Mouse (Mus musculus): ENCODE data around the gene Ptprd. TPM values are rescaled to one million over a fixed set of nuclear protein-coding genes. Genes with fewer than 3 reads are reported as not detected.

Ptprd gene
- total and polyA plus RNA-seq, 3 experiments, result not detected

DNA sequence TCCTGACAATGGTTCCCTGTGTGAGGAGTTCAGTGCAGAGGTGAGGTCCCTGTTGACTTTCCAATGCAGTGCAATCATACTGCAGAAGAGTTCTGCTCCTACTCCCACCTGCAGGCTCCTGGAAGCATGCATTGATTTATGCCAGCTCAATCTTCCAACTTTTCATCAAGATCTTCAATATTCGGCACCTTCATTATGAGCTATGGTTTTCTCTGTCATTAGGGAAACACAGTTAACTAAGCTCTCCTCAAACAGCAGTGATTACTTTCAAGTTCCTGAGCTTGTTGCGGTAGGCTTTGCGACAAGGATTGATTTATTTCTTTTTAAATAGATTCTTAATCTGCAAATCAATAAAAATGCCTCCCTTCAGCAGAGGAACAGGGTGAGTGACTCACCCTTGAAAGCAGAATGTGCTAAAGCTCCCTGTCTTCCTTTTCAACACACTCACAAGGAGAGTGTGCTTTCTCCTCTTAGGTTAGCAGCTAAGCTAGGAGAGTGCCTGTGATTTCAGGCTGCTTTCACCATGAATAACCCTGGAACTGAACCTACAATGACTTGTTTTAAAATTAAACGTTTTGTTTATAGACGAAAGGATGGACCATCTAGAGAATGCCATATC, 1298.1 kb downstream of the Ptprd start (continued):
- TF ChIP-seq E2F4 (IDR thresholded peaks at IDR 0.05; ENCODE audit: borderline replicate concordance, low read depth, low read length), result no peak

DNA sequence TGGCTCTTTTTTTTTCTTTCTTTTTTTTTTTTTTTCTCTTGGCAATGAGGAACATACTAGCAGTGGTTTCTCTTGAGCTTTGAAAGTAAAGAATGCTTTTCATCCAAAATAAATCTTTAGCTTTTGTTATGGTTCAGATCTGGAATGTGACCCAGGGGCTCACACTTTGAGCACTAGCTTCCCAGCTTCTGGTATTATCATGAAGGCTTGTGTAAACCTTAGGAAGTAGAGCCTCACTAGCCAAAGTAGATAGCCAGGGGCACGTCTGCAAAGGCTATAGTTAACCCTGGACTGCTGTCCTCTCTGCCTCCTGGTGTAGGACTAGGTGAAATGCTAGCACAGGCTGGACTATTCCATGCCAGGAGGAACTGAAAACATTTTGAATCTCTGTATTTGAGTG, 1310.1 kb downstream of the Ptprd start:
- Histone ChIP-seq H3K27ac (ENCODE audit: control insufficient read depth, low read depth, low read length) (no peak overlapping the region), H3K27me3 (ENCODE audit: control insufficient read depth in 1 of 2, insufficient read depth in 2 of 2, low read length in 2 of 2) (no peaks in the 10 kb centered on the region), H3K79me2 (ENCODE audit: control insufficient read depth, insufficient read depth, low read length, poor library complexity) (no peaks in the 10 kb centered on the region), H3K9me3 (replicated peaks; ENCODE audit: insufficient read depth, low read length) (no peaks in the 10 kb centered on the region), H3K4me1 (ENCODE audit: control insufficient read depth in 1 of 2, insufficient read depth in 2 of 2, low read length in 2 of 2) (no peaks in the 10 kb centered on the region), H3K36me3 (ENCODE audit: control insufficient read depth in 1 of 2, insufficient read depth in 2 of 2, low read length in 2 of 2) (no peaks in the 10 kb centered on the region), H3K9ac (ENCODE audit: control insufficient read depth, low read depth, low read length, poor library complexity, severe bottlenecking) (no peak overlapping the region), H3K4me3 (ENCODE audit: control insufficient read depth in 1 of 2, insufficient read depth in 1 of 2, low read depth in 2 of 2, low read length in 2 of 2) (no peak overlapping the region)
- TF ChIP-seq MEF2A (IDR thresholded peaks at IDR 0.05; ENCODE audit: extremely low read depth, insufficient replicate concordance, low read depth, low read length, poor library complexity, severe bottlenecking) (no peak), BHLHE40 (IDR thresholded peaks at IDR 0.05; ENCODE audit: borderline replicate concordance, low read depth, low read length) (no peak), TCF12 (IDR thresholded peaks at IDR 0.05; ENCODE audit: low read depth, low read length) (no peak), NRF1 (IDR thresholded peaks at IDR 0.05; ENCODE audit: insufficient read depth, low read depth, low read length, poor library complexity, severe bottlenecking) (no peak), HCFC1 (IDR thresholded peaks at IDR 0.05; ENCODE audit: low read depth, low read length) (no peak)
- DNase-seq (ENCODE audit: low read depth, low spot score), result no peak

DNA sequence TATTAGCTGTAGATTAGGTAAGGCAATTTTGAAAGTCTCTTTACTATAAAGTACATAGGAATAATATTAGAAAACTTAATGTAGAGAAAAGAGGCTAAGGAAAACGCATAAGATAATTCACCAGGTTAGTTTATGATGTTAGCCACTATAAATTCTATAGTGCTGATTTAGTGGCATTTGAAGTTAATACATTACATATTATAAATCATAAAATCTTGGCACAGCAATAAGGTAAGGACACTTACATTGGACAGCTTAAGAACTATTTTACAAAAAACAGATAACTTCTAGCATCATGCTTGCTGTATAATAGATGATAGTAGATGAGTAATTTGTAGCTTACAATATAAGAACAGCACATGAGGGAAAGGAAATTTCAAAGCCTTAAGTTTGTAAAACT, 1322.1 kb downstream of the Ptprd start:
- no peak for DNase-seq (ENCODE audit: low read depth, low spot score)
- TF ChIP-seq MXI1 (IDR thresholded peaks at IDR 0.05; ENCODE audit: low read depth, low read length) (no peak), TAL1 (IDR thresholded peaks at IDR 0.05; ENCODE audit: low read length) (no peak), TBP (IDR thresholded peaks at IDR 0.05; ENCODE audit: low read depth, low read length) (no peak), EP300 (IDR thresholded peaks at IDR 0.05; ENCODE audit: low read depth in 1 of 2, low read length in 2 of 2) (no peak), ZKSCAN1 (IDR thresholded peaks at IDR 0.05; ENCODE audit: low read depth, low read length) (no peak), ZMIZ1 (IDR thresholded peaks at IDR 0.05; ENCODE audit: low read depth, low read length) (no peak), SIN3A (IDR thresholded peaks at IDR 0.05; ENCODE audit: low read length) (no peak), POLR2AphosphoS2 (IDR thresholded peaks at IDR 0.05; ENCODE audit: low read length) (no peak), RAD21 (IDR thresholded peaks at IDR 0.05; ENCODE audit: low read depth, low read length) (no peak), MAZ (IDR thresholded peaks at IDR 0.05; ENCODE audit: low read depth, low read length) (no peak), E2F4 (IDR thresholded peaks at IDR 0.05; ENCODE audit: borderline replicate concordance, low read depth, low read length) (no peak)
- no peaks in the 10 kb centered on the region for H3K4me1 ChIP-seq (ENCODE audit: control insufficient read depth in 1 of 2, insufficient read depth in 2 of 2, low read length in 2 of 2)

More for the DNA sequence above, 1322.1 kb downstream of the Ptprd start:
- Histone ChIP-seq H3K27me3 (ENCODE audit: control insufficient read depth in 1 of 2, insufficient read depth in 2 of 2, low read length in 2 of 2) (no peaks in the 10 kb centered on the region), H3K36me3 (ENCODE audit: control insufficient read depth in 1 of 2, insufficient read depth in 2 of 2, low read length in 2 of 2) (no peaks in the 10 kb centered on the region), H3K27ac (ENCODE audit: control insufficient read depth, low read depth, low read length) (no peak overlapping the region), H3K4me3 (ENCODE audit: control insufficient read depth in 1 of 2, insufficient read depth in 1 of 2, low read depth in 2 of 2, low read length in 2 of 2) (no peak overlapping the region), H3K9ac (ENCODE audit: control insufficient read depth, low read depth, low read length, poor library complexity, severe bottlenecking) (no peak overlapping the region), H3K9me3 (replicated peaks; ENCODE audit: insufficient read depth, low read length) (no peaks in the 10 kb centered on the region), H3K79me2 (ENCODE audit: control insufficient read depth, insufficient read depth, low read length, poor library complexity) (no peaks in the 10 kb centered on the region)

Measured in MEL (cell line).